Mouse (Mus musculus) forebrain, embryonic 12.5 days (tissue): Measurements from ENCODE around the gene 1810049J17Rik. TPM values are rescaled to one million over a fixed set of nuclear protein-coding genes. Genes with fewer than 3 reads are reported as not detected.

Experiments
- ATAC-seq: fragments of 200-750 bp; cut with Nextera tagmentation; 2 replicates; pipeline ENCODE4 v1.8.0; 2017; ENCODE audit warnings: moderate TSS enrichment; ENCODE audit not compliant: low FRiP score
- H3K27ac ChIP-seq: fragments of 300-500 bp; sonication (generic); 2 replicates; pipeline ENCODE4 v1.5.1; 2016; ENCODE audit warnings: mild to moderate bottlenecking
- H3K27me3 ChIP-seq: fragments of 300-500 bp; sonication (generic); 2 replicates; pipeline ENCODE4 v1.6.1; 2016; ENCODE audit warnings: mild to moderate bottlenecking
- H3K36me3 ChIP-seq: fragments of 300-500 bp; sonication (generic); replicated peaks from 2 replicates; pipeline ENCODE4 v1.6.1; 2016; ENCODE audit warnings: mild to moderate bottlenecking
- H3K4me1 ChIP-seq: fragments of 300-500 bp; sonication (generic); 2 replicates; pipeline ENCODE4 v1.6.1; 2016
- H3K4me2 ChIP-seq: fragments of 300-500 bp; sonication (generic); 2 replicates; pipeline ENCODE4 v1.6.1; 2016; ENCODE audit warnings: mild to moderate bottlenecking, moderate library complexity
- H3K4me3 ChIP-seq: fragments of 300-500 bp; sonication (generic); replicated peaks from 2 replicates; pipeline ENCODE4 v1.5.1; 2016; ENCODE audit warnings: mild to moderate bottlenecking
- H3K9ac ChIP-seq: fragments of 300-500 bp; sonication (generic); 2 replicates; pipeline ENCODE4 v1.6.1; 2016; ENCODE audit warnings: mild to moderate bottlenecking
- H3K9me3 ChIP-seq: fragments of 300-500 bp; sonication (generic); 2 replicates; pipeline ENCODE4 v1.6.1; 2016
- WGBS: fragments of 180-500 bp; shearing (Covaris S2); methylation state at CpG from one replicate; pipeline ENCODE4 v1.1.7; 2016; 5-methylcytosine and 5-hydroxymethylcytosine counted together
- polyA plus RNA-seq: library from polyadenylated mRNA; unstranded; fragments of >200 nt; fragmentation: Nextera tagmentation; extraction: Ambion mirVana; gene quantifications from 2 replicates; pipeline ENCODE4 v1.2.1, GENCODE M21; 2016

1810049J17Rik gene
- polyA plus RNA-seq, 1 experiment from 2014 or later: not detected

- no peak overlapping the region for H3K4me3 ChIP-seq
- peaks cover 16% of the 10 kb centered on the region for H3K4me1 ChIP-seq
- no peak overlapping the region for H3K27ac ChIP-seq
- ATAC-seq: no peak
- no peak overlapping the region; the same call in 1 of the 2 replicates for H3K4me2 ChIP-seq
- H3K27me3 ChIP-seq: peaks cover 15% of the 10 kb centered on the region
- H3K36me3 ChIP-seq: no peaks in the 10 kb centered on the region
- no peaks in the 10 kb centered on the region for H3K9me3 ChIP-seq
- WGBS: 51% methylated on average over 5 of the region's 5 CpGs
- no peak overlapping the region for H3K9ac ChIP-seq
Measured at GRCm38 (mm10) chr15:12319889-12320288, 1.8 kb downstream of the 1810049J17Rik start.

- 90% methylated on average over 8 of the region's 8 CpGs for WGBS
- Histone ChIP-seq H3K4me2 (no peak overlapping the region), H3K36me3 (no peaks in the 10 kb centered on the region), H3K27ac (no peak overlapping the region), H3K27me3 (peaks cover 15% of the 10 kb centered on the region), H3K9me3 (no peaks in the 10 kb centered on the region), H3K4me1 (peaks cover 7% of the 10 kb centered on the region), H3K4me3 (no peak overlapping the region), H3K9ac (no peak overlapping the region)
- no peak for ATAC-seq
Measured at GRCm38 (mm10) chr15:12318451-12318850, 3.2 kb downstream of the 1810049J17Rik start.

GRCm38 (mm10) chr15:12317290-12317689 lies 4.4 kb downstream of the 1810049J17Rik start:
- Histone ChIP-seq H3K4me3 (no peak overlapping the region), H3K9me3 (no peaks in the 10 kb centered on the region), H3K4me1 (no peaks in the 10 kb centered on the region), H3K4me2 (no peak overlapping the region), H3K36me3 (no peaks in the 10 kb centered on the region), H3K27me3 (peaks cover 15% of the 10 kb centered on the region), H3K27ac (no peak overlapping the region), H3K9ac (no peak overlapping the region)
- no peak for ATAC-seq
- 86% methylated on average over 5 of the region's 5 CpGs for WGBS

- WGBS: 77% methylated on average over 2 of the region's 2 CpGs
- no peak overlapping the region for H3K27ac ChIP-seq
- no peaks in the 10 kb centered on the region for H3K36me3 ChIP-seq
- no peak overlapping the region for H3K4me2 ChIP-seq
- peaks cover 15% of the 10 kb centered on the region for H3K27me3 ChIP-seq
- no peaks in the 10 kb centered on the region for H3K9me3 ChIP-seq
- ATAC-seq: no peak
- H3K4me1 ChIP-seq: no peaks in the 10 kb centered on the region
- no peak overlapping the region for H3K4me3 ChIP-seq
- H3K9ac ChIP-seq: no peak overlapping the region
Measured at GRCm38 (mm10) chr15:12315996-12316395, 5.7 kb downstream of the 1810049J17Rik start.

- Histone ChIP-seq H3K9ac (no peak overlapping the region), H3K4me1 (no peaks in the 10 kb centered on the region), H3K9me3 (no peaks in the 10 kb centered on the region), H3K27ac (no peak overlapping the region), H3K4me3 (no peak overlapping the region), H3K27me3 (peaks cover 10% of the 10 kb centered on the region; the same call in 1 of the 2 replicates), H3K36me3 (no peaks in the 10 kb centered on the region), H3K4me2 (no peak overlapping the region)
- no peak for ATAC-seq
- 86% methylated on average over 5 of the region's 5 CpGs for WGBS
Measured at GRCm38 (mm10) chr15:12314584-12314983, 7.1 kb downstream of the 1810049J17Rik start.

GRCm38 (mm10) chr15:12313255-12313654 lies 8.4 kb downstream of the 1810049J17Rik start:
- no peak for ATAC-seq
- Histone ChIP-seq H3K36me3 (no peaks in the 10 kb centered on the region), H3K4me2 (no peak overlapping the region), H3K4me1 (no peaks in the 10 kb centered on the region), H3K27ac (no peak overlapping the region), H3K27me3 (peaks cover under 1% of the 10 kb centered on the region; the same call in 1 of the 2 replicates), H3K9me3 (no peaks in the 10 kb centered on the region), H3K9ac (no peak overlapping the region), H3K4me3 (no peak overlapping the region)
- 48% methylated on average over 1 of the region's 1 CpGs for WGBS

GRCm38 (mm10) chr15:12311465-12311864 lies 10.2 kb downstream of the 1810049J17Rik start:
- Histone ChIP-seq H3K9me3 (no peaks in the 10 kb centered on the region), H3K4me1 (no peaks in the 10 kb centered on the region), H3K4me2 (no peak overlapping the region), H3K9ac (no peak overlapping the region), H3K4me3 (no peak overlapping the region), H3K36me3 (no peaks in the 10 kb centered on the region), H3K27ac (no peak overlapping the region), H3K27me3 (no peaks in the 10 kb centered on the region)
- 92% methylated on average over 7 of the region's 7 CpGs for WGBS
- ATAC-seq: no peak

GRCm38 (mm10) chr15:12310676-12311075 lies 11.0 kb downstream of the 1810049J17Rik start:
- no peaks in the 10 kb centered on the region for H3K27me3 ChIP-seq
- H3K27ac ChIP-seq: no peak overlapping the region
- H3K36me3 ChIP-seq: no peaks in the 10 kb centered on the region
- 89% methylated on average over 4 of the region's 4 CpGs for WGBS
- no peak for ATAC-seq
- H3K9me3 ChIP-seq: no peaks in the 10 kb centered on the region
- H3K4me3 ChIP-seq: no peak overlapping the region
- no peak overlapping the region for H3K4me2 ChIP-seq
- no peak overlapping the region for H3K9ac ChIP-seq
- no peaks in the 10 kb centered on the region for H3K4me1 ChIP-seq

- H3K27ac ChIP-seq: no peak overlapping the region
- no peak overlapping the region for H3K9ac ChIP-seq
- ATAC-seq: no peak
- no peak overlapping the region for H3K4me2 ChIP-seq
- no peak overlapping the region for H3K4me3 ChIP-seq
- H3K9me3 ChIP-seq: no peaks in the 10 kb centered on the region
- no peaks in the 10 kb centered on the region for H3K4me1 ChIP-seq
- H3K36me3 ChIP-seq: no peaks in the 10 kb centered on the region
- WGBS: 90% methylated on average over 5 of the region's 5 CpGs
- H3K27me3 ChIP-seq: no peaks in the 10 kb centered on the region
Measured at GRCm38 (mm10) chr15:12308539-12308938, 13.2 kb downstream of the 1810049J17Rik start.

- ATAC-seq: no peak
- Histone ChIP-seq H3K9ac (no peak overlapping the region), H3K36me3 (no peaks in the 10 kb centered on the region), H3K27ac (no peak overlapping the region), H3K4me2 (no peak overlapping the region), H3K4me3 (no peak overlapping the region), H3K4me1 (no peaks in the 10 kb centered on the region), H3K9me3 (no peaks in the 10 kb centered on the region), H3K27me3 (no peaks in the 10 kb centered on the region)
- WGBS: 70% methylated on average over 4 of the region's 4 CpGs
Measured at GRCm38 (mm10) chr15:12307114-12307513, 14.6 kb downstream of the 1810049J17Rik start.

GRCm38 (mm10) chr15:12306188-12307071 lies 15.3 kb downstream of the 1810049J17Rik start:
- no peak overlapping the region for H3K27ac ChIP-seq
- H3K36me3 ChIP-seq: no peaks in the 10 kb centered on the region
- no peak overlapping the region for H3K9ac ChIP-seq
- H3K4me2 ChIP-seq: no peak overlapping the region
- no peaks in the 10 kb centered on the region for H3K4me1 ChIP-seq
- no peaks in the 10 kb centered on the region for H3K27me3 ChIP-seq
- WGBS: 76% methylated on average over 8 of the region's 8 CpGs
- no peaks in the 10 kb centered on the region for H3K9me3 ChIP-seq
- H3K4me3 ChIP-seq: no peak overlapping the region
- no peak for ATAC-seq

- no peak overlapping the region for H3K27ac ChIP-seq
- WGBS: 71% methylated on average over 5 of the region's 6 CpGs
- H3K4me2 ChIP-seq: no peak overlapping the region
- no peaks in the 10 kb centered on the region for H3K27me3 ChIP-seq
- no peak overlapping the region for H3K9ac ChIP-seq
- H3K4me1 ChIP-seq: no peaks in the 10 kb centered on the region
- H3K9me3 ChIP-seq: no peaks in the 10 kb centered on the region
- no peak for ATAC-seq
- H3K4me3 ChIP-seq: no peak overlapping the region
- no peaks in the 10 kb centered on the region for H3K36me3 ChIP-seq
Measured at GRCm38 (mm10) chr15:12301771-12302170, 19.9 kb downstream of the 1810049J17Rik start.

GRCm38 (mm10) chr15:12298231-12298737 lies 23.4 kb downstream of the 1810049J17Rik start:
- ATAC-seq: no peak
- no peak overlapping the region for H3K4me3 ChIP-seq
- no peak overlapping the region for H3K4me2 ChIP-seq
- no peaks in the 10 kb centered on the region for H3K4me1 ChIP-seq
- whole genome bisulfite sequencing: 88% methylated on average over 7 of the region's 7 CpGs
- no peak overlapping the region for H3K27ac ChIP-seq
- no peaks in the 10 kb centered on the region for H3K36me3 ChIP-seq
- no peaks in the 10 kb centered on the region for H3K27me3 ChIP-seq
- H3K9me3 ChIP-seq: no peaks in the 10 kb centered on the region
- H3K9ac ChIP-seq: no peak overlapping the region
